Mouse (Mus musculus) heart, adult 2 months (tissue): ENCODE data around the gene Tep1.

Experiments
- CTCF ChIP-seq: fragments of 200-600 bp; IDR thresholded peaks from 2 replicates; pipeline ENCODE4 v1.8.1; 2022; ENCODE audit warnings: antibody characterized with exemption, mild to moderate bottlenecking, moderate library complexity
- POLR2A ChIP-seq: fragments of 200-500 bp; IDR thresholded peaks from 2 replicates; pipeline ENCODE4 v1.6.1; 2011; ENCODE audit warnings: mild to moderate bottlenecking, low read depth, low read length, control low read depth; ENCODE audit not compliant: insufficient read depth

- TF ChIP-seq CTCF = no peak
- TF ChIP-seq POLR2A = no peak
These were observed 85.7 kb downstream of the Tep1 start for GRCm38 (mm10) chr14:50784391-50785250.
